Mouse (Mus musculus) B cell, adult 2 months (primary cell): Measurements from ENCODE around the gene 4930556J24Rik.
"Not testable (repeated sequence)": the region's sequence is repeated elsewhere in the genome, so short reads cannot be mapped to it uniquely, and the experiment has no call there.

Source experiments
- DNase-seq, 2 experiments: peaks; one replicate each; pipeline ENCODE4 v3.0.0; 2022

Gene 4930556J24Rik

GRCm38 (mm10) chr11:3970361-3970760, 6.2 kb downstream of the 4930556J24Rik start:
- no peak for DNase-seq

GRCm38 (mm10) chr11:3969837-3970236, 6.7 kb downstream of the 4930556J24Rik start:
- no peak for DNase-seq

DNA sequence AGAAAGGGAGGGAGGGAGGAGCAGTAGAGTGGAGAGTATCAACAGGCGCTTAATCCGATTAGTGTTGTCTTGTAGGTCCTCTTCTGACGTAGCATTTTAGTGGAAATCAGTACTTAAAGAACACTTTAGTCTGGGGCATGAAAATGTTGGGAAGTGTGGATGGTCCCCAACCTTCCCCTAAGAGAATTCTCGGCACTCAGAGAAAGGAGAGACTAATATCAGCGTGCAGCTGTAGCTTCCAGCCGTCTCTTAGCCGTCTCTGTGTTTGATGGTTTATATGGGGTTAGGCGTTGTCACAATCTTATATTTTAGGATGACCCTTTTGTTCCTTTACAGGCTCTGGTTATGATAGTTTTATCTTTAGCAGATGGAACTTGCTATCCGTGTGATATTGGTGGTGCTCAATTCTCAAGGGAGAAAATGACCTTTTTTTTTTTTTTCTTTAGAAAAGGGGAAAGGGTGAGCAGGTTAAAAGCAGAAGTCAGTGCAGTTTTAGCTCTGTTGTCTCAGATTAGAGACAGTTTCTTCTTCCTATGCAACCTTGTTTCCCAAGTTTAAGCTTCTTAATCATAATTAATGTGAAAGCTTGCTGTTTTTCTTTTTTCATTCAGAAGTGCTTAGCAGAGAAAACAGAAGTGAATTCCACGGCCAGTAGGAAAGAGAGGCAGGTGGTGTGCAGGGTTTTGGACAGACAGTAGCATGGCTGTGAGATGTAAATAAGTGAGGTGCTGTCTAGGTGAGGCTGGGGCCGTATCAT, 12.0 kb downstream of the 4930556J24Rik start:
- DNase-seq = peak; percentile 27 to 29

DNA sequence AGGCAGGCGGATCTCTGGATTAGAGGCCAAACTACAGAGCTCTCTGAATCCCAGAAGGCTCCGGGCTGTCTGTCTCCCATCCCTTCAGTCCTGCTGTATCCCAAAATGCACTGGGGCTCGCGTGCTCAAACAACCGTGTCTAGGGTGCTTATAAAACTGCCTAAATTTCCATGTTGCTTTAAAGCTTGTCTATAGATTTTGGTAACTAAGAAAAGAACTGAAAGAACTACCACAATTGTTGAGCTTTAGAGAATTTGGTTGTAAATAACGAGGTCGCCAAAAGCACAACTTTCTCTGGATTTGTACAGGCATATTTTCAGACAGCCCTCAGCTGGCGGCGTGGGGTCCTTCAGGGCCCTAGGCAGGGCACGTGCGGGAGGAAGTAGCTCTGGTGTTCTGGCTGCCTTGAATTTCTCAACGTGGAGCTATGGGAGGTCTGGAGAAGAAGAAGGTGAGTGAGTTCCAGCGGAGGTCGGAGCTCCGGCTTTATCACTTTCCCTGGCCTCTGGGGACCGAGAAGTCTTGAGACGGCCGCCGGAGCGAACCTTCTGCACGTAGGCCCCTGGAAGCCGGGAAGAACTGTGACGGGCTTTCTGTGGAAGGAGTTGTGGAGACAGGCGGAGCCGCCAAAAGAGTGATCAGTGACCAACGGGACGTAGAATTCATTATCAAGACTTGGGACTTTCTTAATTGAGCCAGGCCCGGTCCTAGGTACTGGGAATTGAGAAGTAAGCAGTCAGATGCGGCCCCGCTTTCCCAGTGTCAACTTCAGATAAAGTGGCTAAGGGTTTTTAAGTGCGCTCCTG, 12.8 kb downstream of the 4930556J24Rik start, which contains the start of gene Pes1:
TSS of gene Pes1 (plus strand) at position 366 of the 806 bp plus-strand sequence.
- DNase-seq = peak; percentile 83 to 85

GRCm38 (mm10) chr11:3963155-3963554, 13.4 kb downstream of the 4930556J24Rik start:
- no peak for DNase-seq

- DNase-seq = no peak
Observed at GRCm38 (mm10) chr11:3961761-3962160, 14.8 kb downstream of the 4930556J24Rik start.

DNA sequence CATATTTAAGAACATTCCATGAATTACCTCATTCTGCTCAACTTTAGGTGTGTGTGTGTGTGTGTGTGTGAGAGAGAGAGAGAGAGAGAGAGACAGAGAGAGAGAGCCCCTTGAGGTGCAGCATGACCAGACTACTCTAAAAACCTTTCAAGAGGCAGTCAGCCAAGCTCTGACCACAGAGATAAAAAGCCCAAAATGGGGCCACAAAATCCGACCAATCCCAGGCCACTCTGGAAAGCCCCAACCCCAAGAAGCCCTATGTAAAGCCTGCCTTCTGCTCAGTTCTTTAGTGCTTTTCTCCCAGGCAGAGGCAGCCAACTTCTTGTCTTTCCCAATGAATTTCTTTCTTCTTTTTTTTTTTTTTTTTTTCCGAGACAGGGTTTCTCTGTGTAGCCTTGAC, 15.7 kb downstream of the 4930556J24Rik start:
- DNase-seq = no peak

DNA sequence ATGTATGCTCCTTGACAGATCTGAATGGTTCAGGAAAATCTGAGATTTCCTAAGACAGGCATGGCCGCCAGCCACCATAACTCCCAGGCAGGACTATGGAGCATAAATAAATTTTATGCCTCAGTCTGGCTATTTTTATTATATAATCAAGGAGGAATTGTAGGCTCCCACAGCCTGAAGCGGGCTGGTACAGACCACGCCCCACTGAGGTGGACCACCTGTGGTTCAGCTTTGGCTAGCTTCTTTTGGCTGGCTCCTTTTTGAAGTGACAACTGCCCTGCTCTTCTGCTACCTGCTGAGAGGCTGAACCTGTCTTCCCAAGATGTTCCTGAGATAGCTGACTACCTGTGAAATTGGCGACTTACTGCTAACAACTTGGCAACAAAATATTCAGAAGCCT, 21.2 kb downstream of the 4930556J24Rik start:
- DNase-seq = not testable (repeated sequence)

GRCm38 (mm10) chr11:3954876-3955275, 21.7 kb downstream of the 4930556J24Rik start:
- not testable (repeated sequence) for DNase-seq

- DNase-seq = no peak
Observed at GRCm38 (mm10) chr11:3946386-3946785, 30.2 kb downstream of the 4930556J24Rik start.

DNA sequence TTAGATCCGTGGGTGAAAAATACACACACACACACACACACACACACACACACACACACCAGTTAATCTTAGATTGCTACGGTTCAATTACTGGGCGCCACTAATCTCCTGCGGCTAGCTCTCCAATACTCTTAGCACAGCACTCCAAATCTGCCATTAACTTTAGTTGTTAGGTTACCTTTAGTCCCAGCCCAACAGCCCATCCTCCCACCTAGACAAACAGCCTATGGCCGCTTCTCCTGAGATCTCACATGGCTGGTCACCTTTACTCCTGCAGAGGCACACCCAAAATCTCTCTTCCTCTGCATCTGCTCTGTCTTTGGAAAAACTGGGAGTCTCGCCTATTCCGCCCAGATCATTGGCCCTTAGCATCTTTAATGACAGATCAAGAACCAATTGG, 35.2 kb downstream of the 4930556J24Rik start:
- no peak for DNase-seq

GRCm38 (mm10) chr11:3937321-3937874, 39.2 kb downstream of the 4930556J24Rik start:
- no peak for DNase-seq

- DNase-seq = no peak
Observed at GRCm38 (mm10) chr11:3936318-3936717, 40.3 kb downstream of the 4930556J24Rik start.

DNA sequence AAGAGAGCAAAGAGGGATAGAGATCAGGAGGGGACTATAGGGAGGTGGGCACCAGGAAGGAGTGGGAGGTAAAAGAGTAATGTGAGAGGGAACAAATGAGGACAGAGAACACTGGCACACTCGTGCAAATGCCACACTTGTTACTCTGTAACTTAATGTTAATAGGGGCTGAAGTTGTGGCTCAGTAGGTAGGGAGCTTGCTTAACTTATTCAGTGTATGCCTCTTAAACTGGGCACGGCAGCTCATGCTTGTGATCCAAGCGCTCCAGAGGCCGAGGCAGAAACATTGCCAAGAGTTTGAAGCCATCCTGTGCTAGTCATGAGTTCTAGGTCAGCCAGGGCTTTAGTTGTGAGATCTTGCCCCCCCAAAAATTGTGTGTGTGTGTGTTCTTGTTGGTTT, 41.4 kb downstream of the 4930556J24Rik start:
- no peak for DNase-seq

DNA sequence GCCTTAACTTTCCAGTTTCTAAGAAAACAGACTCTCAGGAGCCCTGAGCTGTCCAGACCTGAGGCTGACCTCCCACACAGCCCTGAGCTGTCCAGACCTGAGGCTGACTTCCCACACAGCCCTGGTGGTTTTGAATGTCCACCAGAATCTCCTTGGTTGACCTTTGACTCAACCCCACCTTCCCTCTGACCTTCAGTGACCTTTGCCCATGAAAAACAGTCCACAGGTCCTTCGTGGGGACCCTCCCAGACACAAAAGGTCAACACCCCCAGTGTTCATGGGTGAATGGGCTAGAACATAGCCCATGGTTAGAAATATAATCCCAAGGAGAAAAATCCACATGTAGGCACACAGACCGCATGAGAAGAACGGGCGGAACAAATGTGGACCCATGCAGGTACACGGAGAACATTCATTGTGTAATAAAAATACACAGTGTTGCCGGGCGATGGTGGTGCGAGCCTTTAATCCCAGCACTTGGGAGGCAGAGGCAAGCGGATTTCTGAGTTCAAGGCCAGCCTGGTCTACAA, 42.8 kb downstream of the 4930556J24Rik start:
- no peak for DNase-seq

DNA sequence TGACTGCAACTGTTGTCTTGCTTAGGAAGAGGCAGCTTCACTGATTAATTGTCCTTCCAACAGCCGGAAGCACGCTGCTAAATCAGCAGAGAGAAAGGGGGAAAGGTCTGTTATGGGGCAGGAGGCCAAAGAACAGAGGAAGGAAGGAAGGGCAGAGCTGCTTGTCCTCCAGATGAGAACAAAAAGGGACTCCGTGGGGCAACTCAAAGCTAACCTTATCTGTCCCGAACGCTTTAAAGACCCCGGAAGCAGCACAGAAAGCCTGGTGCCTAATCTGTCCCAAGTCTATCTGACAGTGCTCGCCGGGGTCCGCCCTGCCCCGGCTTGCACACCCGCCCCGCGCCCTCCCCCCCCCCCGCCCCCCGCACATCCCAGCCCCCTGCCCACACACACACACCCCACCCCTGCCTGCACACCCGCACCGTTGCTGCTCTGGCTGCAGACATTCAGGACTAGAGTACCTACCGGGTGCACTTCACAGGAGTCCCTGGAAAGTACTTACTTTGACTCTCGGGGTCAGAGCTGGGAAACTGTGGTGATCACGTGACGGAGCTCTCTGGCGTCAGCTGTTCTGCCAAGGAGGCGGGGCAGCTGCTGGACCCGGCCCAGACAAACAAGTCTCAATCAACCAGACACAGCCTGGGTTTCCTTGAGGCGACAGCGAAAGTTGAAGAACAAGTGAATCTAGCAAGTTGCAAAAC, 44.9 kb downstream of the 4930556J24Rik start, which contains the start of gene Tcn2:
TSS of gene Tcn2 (minus strand) at position 649 of the 701 bp plus-strand sequence.
- peak; percentile 77 to 79 for DNase-seq

GRCm38 (mm10) chr11:3930931-3931330, 45.6 kb downstream of the 4930556J24Rik start:
- DNase-seq = no peak

DNA sequence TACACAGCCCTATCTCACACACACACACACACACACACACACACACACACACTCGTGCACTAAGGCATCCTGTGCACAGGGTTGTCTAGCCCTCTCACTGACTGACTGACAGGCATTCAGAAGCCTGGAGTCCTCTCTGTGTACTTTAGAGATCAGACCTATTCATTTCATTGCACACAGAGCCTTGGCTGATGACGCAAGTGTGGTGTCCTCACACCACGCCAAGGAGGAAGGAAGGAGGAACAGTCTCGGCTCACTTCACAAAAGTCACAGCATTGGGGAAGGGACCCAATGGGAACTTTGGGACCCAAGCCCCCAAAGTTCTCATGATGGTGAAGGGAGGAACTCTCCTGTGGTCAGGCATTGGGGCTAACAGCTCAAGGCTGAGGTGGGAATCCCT, 46.6 kb downstream of the 4930556J24Rik start:
- no peak for DNase-seq

DNA sequence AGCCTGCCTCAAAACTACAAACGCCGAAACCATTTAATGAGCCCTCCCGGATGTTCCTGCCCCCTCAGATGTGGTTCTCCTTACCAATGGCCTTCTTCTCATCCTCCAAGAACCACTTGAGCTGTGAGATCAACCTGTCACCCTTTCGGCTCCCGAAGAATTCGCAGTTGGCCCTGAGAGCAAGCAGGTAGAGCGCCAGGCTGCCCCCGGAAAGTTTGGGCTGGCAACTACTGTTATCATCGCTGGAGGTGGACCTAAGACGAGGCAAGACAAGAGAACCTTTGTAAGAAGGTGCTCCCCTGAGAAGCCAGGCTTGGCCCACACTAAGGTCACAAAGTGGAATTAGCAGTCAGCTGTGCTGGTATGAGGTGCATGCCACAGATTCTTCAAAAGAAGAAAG, 50.7 kb downstream of the 4930556J24Rik start:
- no peak for DNase-seq

- DNase-seq = no peak
Observed at GRCm38 (mm10) chr11:3922731-3923130, 53.8 kb downstream of the 4930556J24Rik start.

- no peak for DNase-seq
Observed at GRCm38 (mm10) chr11:3922115-3922514, 54.5 kb downstream of the 4930556J24Rik start.

GRCm38 (mm10) chr11:3921281-3921850, 55.2 kb downstream of the 4930556J24Rik start:
- DNase-seq = peak; percentile 69 to 72
